Mouse (Mus musculus) urinary bladder, adult 2 months (tissue): Measurements from ENCODE around the gene Gm17364. TPM values are rescaled to one million over a fixed set of nuclear protein-coding genes. Genes with fewer than 3 reads are reported as not detected.
"Not testable (repeated sequence)": the region's sequence is repeated elsewhere in the genome, so short reads cannot be mapped to it uniquely, and the experiment has no call there.

Source experiments
- DNase-seq: peaks from one replicate; pipeline ENCODE4 v3.0.0; 2022; ENCODE audit warnings: low spot score
- polyA plus RNA-seq: library from polyadenylated mRNA; depleted of rRNA; stranded (reverse); fragments of >200 nt; gene quantifications from 2 replicates; pipeline ENCODE4 v1.2.3, GENCODE M21; 2012

Gm17364 gene
- polyA plus RNA-seq, 1 experiment: not detected

- no peak for DNase-seq
These were observed 22.1 kb downstream of the Gm17364 start for GRCm38 (mm10) chr13:41251667-41252066.

GRCm38 (mm10) chr13:41251232-41251631, 22.5 kb downstream of the Gm17364 start:
- not testable (repeated sequence) for DNase-seq

- DNase-seq: no peak
These were observed 23.3 kb downstream of the Gm17364 start for GRCm38 (mm10) chr13:41250318-41250981.

GRCm38 (mm10) chr13:41249538-41250317, 24.0 kb downstream of the Gm17364 start, which contains the start of gene Smim13:
TSS of gene Smim13 (plus strand) at chr13:41249844.
- DNase-seq: peak; percentile 79

GRCm38 (mm10) chr13:41248751-41249520, 24.8 kb downstream of the Gm17364 start:
- DNase-seq: no peak

- no peak for DNase-seq
These were observed 29.4 kb downstream of the Gm17364 start for GRCm38 (mm10) chr13:41244306-41244830.

- DNase-seq: no peak
These were observed 32.2 kb downstream of the Gm17364 start for GRCm38 (mm10) chr13:41241557-41241956.

GRCm38 (mm10) chr13:41238805-41239130, 35.0 kb downstream of the Gm17364 start:
- no peak for DNase-seq

- no peak for DNase-seq
These were observed 35.6 kb downstream of the Gm17364 start for GRCm38 (mm10) chr13:41238035-41238804.

GRCm38 (mm10) chr13:41235845-41236741, 37.7 kb downstream of the Gm17364 start:
- DNase-seq: no peak

- DNase-seq: no peak
These were observed 38.6 kb downstream of the Gm17364 start for GRCm38 (mm10) chr13:41235181-41235580.

GRCm38 (mm10) chr13:41233241-41233640, 40.5 kb downstream of the Gm17364 start:
- no peak for DNase-seq

GRCm38 (mm10) chr13:41232209-41232608, 41.6 kb downstream of the Gm17364 start:
- no peak for DNase-seq

GRCm38 (mm10) chr13:41231389-41231983, 42.3 kb downstream of the Gm17364 start:
- no peak for DNase-seq

GRCm38 (mm10) chr13:41230256-41230655, 43.5 kb downstream of the Gm17364 start:
- no peak for DNase-seq

GRCm38 (mm10) chr13:41228060-41228459, 45.7 kb downstream of the Gm17364 start:
- no peak for DNase-seq

- DNase-seq: no peak
These were observed 47.3 kb downstream of the Gm17364 start for GRCm38 (mm10) chr13:41226513-41226912.
